In the genomic region with DNA sequence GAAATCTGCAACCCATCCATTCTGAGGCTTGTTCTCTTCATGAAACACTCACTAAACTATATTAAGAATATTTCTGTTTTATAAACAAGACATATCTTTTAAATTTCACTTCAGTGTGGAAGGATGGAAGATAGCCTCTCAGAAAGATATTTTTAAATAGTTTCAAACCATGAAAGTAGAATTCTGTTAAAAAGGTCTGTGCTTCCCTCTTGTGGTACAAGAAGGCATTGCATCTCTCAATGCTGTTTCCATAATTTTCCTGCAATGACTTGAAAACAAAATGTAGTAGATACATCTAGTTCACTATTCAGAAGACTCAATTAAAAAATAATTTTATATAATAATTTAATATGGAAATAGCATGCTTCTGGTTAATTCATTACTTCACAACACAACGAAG, we compare ENCODE assay signal across 10 mouse cellular contexts.
DNase-seq lines count a peak whose midpoint lies in the region; ATAC-seq and TF ChIP-seq lines count a peak whose summit lies in the region.
"Had no signal": no experiment of that assay in that cellular context is flagged by ENCODE, and none has a peak within 500 bp of the region (broad histone marks: within the 10 kb centered on the region; RNA-seq: fewer than 3 reads in every experiment).

No protein-coding gene starts in this region.

- ATAC-seq in hindbrain, embryonic 14.5 days (ENCODE audit: low FRiP score) = no peak
- no peak for ATAC-seq in midbrain, embryonic 11.5 days (ENCODE audit: low FRiP score)
- no peak for ATAC-seq in midbrain, embryonic 13.5 days
- ATAC-seq in CD4-positive, CD25-positive, alpha-beta regulatory T cell, adult 4 months = no peak

- no peak overlapping the region for H3K27ac ChIP-seq in hindbrain, embryonic 14.5 days
- no peak overlapping the region for H3K27ac ChIP-seq in hindbrain, embryonic 10.5 days
- H3K27ac ChIP-seq in midbrain, embryonic 11.5 days (ENCODE audit: low read depth, low read length) = no peak overlapping the region
- H3K27ac ChIP-seq in midbrain, embryonic 13.5 days = no peak overlapping the region

- no peak overlapping the region for H3K9ac ChIP-seq in hindbrain, embryonic 14.5 days
- H3K9ac ChIP-seq in midbrain, embryonic 11.5 days (ENCODE audit: low read length) = no peak overlapping the region
- H3K9ac ChIP-seq in midbrain, embryonic 13.5 days (replicated peaks) = no peak overlapping the region

- DNase-seq in hindbrain, embryonic 14.5 days (ENCODE audit: low spot score) = peak; percentile 80
- no peak for DNase-seq in hindbrain, embryonic 10.5 days (ENCODE audit: low spot score)
- DNase-seq in midbrain, embryonic 11.5 days (ENCODE audit: low spot score, missing footprints) = peak; percentile 91
- peak; percentile 63 for DNase-seq in brain, embryonic 14.5 days (ENCODE audit: low read depth)
- DNase-seq in retina, postnatal 1 day = peak; percentile 44
- no peak for DNase-seq in spleen, postnatal 14 days (ENCODE audit: low spot score in 2 of 2)
- DNase-seq: heart, adult 11 months; thymus, adult 2 months had no signal

- TF ChIP-seq POLR2A in brain, embryonic 14.5 days (IDR thresholded peaks at IDR 0.05; ENCODE audit: borderline replicate concordance, extremely low read depth, insufficient read depth, insufficient read length, poor library complexity, severe bottlenecking) = no peak

- no peaks in the 10 kb centered on the region for H3K27me3 ChIP-seq in hindbrain, embryonic 14.5 days (ENCODE audit: control insufficient read depth, insufficient read depth, low read length)
- no peaks in the 10 kb centered on the region for H3K27me3 ChIP-seq in hindbrain, embryonic 10.5 days (ENCODE audit: insufficient read depth, poor library complexity, severe bottlenecking)
- no peaks in the 10 kb centered on the region for H3K27me3 ChIP-seq in midbrain, embryonic 11.5 days (ENCODE audit: control insufficient read depth, insufficient read depth, low read length)
- H3K27me3 ChIP-seq in midbrain, embryonic 13.5 days = no peaks in the 10 kb centered on the region

- no peaks in the 10 kb centered on the region for H3K9me3 ChIP-seq in hindbrain, embryonic 14.5 days (ENCODE audit: control insufficient read depth, low read length)
- no peaks in the 10 kb centered on the region for H3K9me3 ChIP-seq in hindbrain, embryonic 10.5 days
- H3K9me3 ChIP-seq in midbrain, embryonic 11.5 days (ENCODE audit: control insufficient read depth, low read length) = no peaks in the 10 kb centered on the region
- H3K9me3 ChIP-seq in midbrain, embryonic 13.5 days = no peaks in the 10 kb centered on the region

- 88% methylated on average over 1 of the region's 1 CpGs for WGBS in hindbrain, embryonic 14.5 days
- 85% methylated on average over 1 of the region's 1 CpGs for WGBS in hindbrain, embryonic 10.5 days
- WGBS in midbrain, embryonic 11.5 days = 73% methylated on average over 1 of the region's 1 CpGs
- WGBS in midbrain, embryonic 13.5 days = 74% methylated on average over 1 of the region's 1 CpGs

- H3K36me3 ChIP-seq in hindbrain, embryonic 14.5 days (replicated peaks; ENCODE audit: control insufficient read depth, insufficient read depth) = no peaks in the 10 kb centered on the region
- H3K36me3 ChIP-seq in hindbrain, embryonic 10.5 days = no peaks in the 10 kb centered on the region
- no peaks in the 10 kb centered on the region for H3K36me3 ChIP-seq in midbrain, embryonic 11.5 days (ENCODE audit: control insufficient read depth, insufficient read depth, low read length)
- no peaks in the 10 kb centered on the region for H3K36me3 ChIP-seq in midbrain, embryonic 13.5 days

- no peak overlapping the region for H3K4me2 ChIP-seq in hindbrain, embryonic 14.5 days (replicated peaks)
- no peak overlapping the region for H3K4me2 ChIP-seq in midbrain, embryonic 11.5 days
- H3K4me2 ChIP-seq in midbrain, embryonic 13.5 days (replicated peaks) = no peak overlapping the region

- no peaks in the 10 kb centered on the region for H3K4me1 ChIP-seq in hindbrain, embryonic 14.5 days (replicated peaks; ENCODE audit: control insufficient read depth, insufficient read depth, low read length)
- no peaks in the 10 kb centered on the region for H3K4me1 ChIP-seq in hindbrain, embryonic 10.5 days (replicated peaks)
- H3K4me1 ChIP-seq in midbrain, embryonic 11.5 days (ENCODE audit: control insufficient read depth, insufficient read depth, low read length) = no peaks in the 10 kb centered on the region
- H3K4me1 ChIP-seq in midbrain, embryonic 13.5 days (replicated peaks) = no peaks in the 10 kb centered on the region

- TF ChIP-seq CTCF in brain, embryonic 14.5 days (IDR thresholded peaks at IDR 0.05; ENCODE audit: borderline replicate concordance, extremely low read depth, insufficient read depth, insufficient read length) = 0 out of 2 replicates have a peak, but pooled peaks have one; percentile 12

- no peak overlapping the region for H3K4me3 ChIP-seq in hindbrain, embryonic 14.5 days (replicated peaks; ENCODE audit: low read length)
- no peak overlapping the region for H3K4me3 ChIP-seq in hindbrain, embryonic 10.5 days
- H3K4me3 ChIP-seq in midbrain, embryonic 11.5 days (ENCODE audit: low read depth, low read length) = no peak overlapping the region
- no peak overlapping the region for H3K4me3 ChIP-seq in midbrain, embryonic 13.5 days (replicated peaks)

Comparison
In these comparisons a context has a peak if more than half of its experiments do, and no peak if none do; other contexts are left out.
1. DNase-seq: peak in hindbrain, embryonic 14.5 days (single experiment), midbrain, embryonic 11.5 days (single experiment), brain, embryonic 14.5 days (single experiment) and retina, postnatal 1 day (single experiment); none in hindbrain, embryonic 10.5 days (single experiment) and spleen, postnatal 14 days (0 of 2).